Mouse (Mus musculus) gastrocnemius, postnatal 14 days (tissue): Measurements from ENCODE around the gene Slc19a3. TPM values are rescaled to one million over a fixed set of nuclear protein-coding genes. Genes with fewer than 3 reads are reported as not detected.
"Not testable (repeated sequence)": the region's sequence is repeated elsewhere in the genome, so short reads cannot be mapped to it uniquely, and the experiment has no call there.

Source experiments
- DNase-seq: peaks from one replicate; pipeline ENCODE4 v3.0.0; 2021; ENCODE audit warnings: mixed read lengths
- intact Hi-C: fragments of 180-260 bp; cut with DNase I; formaldehyde crosslinking; loops from one replicate; pipeline ENCODE4 v1.15.1; 2025; ENCODE audit warnings: low total_unique reads
- total RNA-seq, 2 experiments: library from RNA; stranded (reverse); gene quantifications; 2 replicates each; pipeline ENCODE4 v1.2.3; 2021

The Slc19a3 gene
- total RNA-seq, 2 experiments from 2014 or later, result not detected

DNA sequence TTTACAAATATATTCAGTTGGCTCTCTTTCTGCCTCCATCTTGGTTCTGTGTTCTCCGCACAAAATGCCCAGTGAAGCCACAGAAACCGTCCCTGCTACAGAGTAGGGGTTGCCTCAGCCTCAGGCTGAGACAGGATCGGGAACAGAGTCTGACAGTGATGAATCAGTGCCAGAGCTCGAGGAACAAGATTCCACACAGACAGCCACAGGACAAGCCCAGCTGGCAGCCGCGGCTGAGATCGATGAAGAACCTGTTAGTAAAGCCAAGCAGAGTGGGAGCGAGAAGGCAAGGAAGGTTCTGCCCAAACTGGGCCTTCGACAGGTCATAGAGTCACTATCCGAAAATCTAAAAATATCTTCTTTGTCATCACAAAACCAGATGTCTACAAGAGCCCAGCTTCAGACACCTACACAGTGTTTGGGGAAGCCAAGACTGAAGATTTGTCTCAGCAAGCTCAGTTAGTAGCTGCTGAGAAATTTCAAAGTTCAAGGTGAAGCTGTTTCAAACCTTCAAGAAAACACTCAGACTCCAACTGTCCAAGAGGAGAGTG, 22.8 kb downstream of the Slc19a3 start:
- intact Hi-C loops, result no loop called here
- DNase-seq, result no peak

DNA sequence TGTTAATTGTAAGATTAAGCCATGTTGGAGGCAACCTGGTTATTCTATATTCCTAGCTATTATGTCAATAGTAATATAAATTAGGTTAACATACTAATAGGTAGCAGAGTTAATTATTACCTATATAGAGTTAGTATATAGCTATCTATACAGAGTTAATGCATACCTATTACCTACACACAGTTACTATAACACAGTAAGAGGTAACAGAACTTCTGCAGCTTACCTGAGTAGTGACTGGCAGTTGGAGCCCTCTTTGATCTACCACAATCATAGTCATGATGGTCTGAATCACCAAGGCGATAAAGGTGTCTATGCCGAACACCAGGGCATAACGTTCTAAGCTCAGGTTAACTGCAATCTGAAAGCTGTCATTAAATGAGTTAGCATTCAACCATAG, 23.8 kb downstream of the Slc19a3 start:
- DNase-seq, result no peak
- intact Hi-C loops, result no loop called here

GRCm38 (mm10) chr1:83007471-83007870, 30.8 kb downstream of the Slc19a3 start:
- intact Hi-C loops, result no loop called here
- no peak for DNase-seq

DNA sequence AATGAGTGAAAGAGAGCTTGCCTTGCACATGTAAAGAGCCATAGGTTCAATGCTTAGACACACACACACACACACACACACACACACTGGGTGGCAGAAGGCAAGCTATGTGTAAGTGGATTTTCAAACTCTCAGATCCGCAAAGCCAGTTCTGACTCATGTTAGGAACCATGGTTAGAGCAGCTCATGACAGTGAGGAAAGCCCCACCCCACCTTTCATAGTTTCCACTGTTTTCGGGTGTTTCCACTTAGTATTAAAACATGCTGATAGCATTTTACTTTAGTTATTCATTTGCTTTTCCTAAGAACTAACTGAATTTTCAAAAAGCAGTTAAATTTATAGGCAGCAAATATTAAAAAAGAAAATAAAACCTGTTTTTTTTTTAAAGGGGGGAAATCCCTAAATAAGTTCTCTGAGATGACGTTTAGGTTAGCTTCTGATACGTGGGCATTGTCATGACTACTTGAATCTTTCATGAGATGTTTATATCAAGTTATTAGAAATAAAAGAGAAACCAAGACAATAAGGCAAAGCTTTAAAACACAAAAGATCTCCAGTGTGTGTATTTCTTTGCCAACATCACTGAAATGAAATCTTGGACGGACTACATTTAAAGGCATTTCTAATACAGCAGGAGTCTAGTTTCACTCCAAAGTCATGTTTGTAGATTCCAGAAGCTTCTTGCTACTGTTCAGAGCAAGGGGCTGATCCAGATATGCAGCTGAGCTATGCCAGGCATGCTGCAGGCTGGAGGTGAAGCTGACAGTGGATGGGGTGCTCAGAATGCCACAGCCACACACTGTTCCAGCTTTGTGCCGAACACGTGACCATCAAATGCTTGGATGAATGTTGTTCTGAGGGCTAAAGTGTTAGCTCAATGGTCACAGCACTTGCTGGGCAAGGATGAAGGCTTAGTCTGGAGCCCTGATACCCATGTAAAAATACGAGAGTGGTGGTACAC, 31.7 kb downstream of the Slc19a3 start:
- DNase-seq, result no peak
- intact Hi-C loops, result no loop called here

GRCm38 (mm10) chr1:83000306-83000705, 37.9 kb downstream of the Slc19a3 start, which contains the start of gene Gm47959:
Gene Gm47959 (plus strand): TSS chr1:83000548.
- DNase-seq, intact Hi-C loops: not testable (repeated sequence)

- intact Hi-C loops, result no loop called here
- DNase-seq, result no peak
Measured at GRCm38 (mm10) chr1:82993947-82994346, 44.3 kb downstream of the Slc19a3 start.

DNA sequence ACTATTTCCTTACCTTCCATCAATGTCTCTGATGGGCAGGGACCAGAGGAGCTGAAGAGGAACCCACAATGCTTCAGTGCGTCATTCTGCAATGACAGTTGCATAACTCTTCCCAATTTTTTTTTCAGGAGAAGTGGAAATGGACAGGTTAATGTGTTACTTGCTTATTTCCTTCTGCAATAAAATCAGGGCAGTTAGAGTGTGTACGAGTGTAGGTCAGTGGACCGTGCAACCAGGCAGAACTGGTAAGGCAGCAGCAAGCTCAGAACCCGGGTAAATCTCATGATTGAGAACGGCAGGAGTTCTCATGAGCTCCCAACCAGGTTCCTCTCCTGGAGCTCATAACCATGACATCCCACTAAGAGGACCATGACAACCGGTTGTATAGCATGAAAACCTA, 46.2 kb downstream of the Slc19a3 start:
- DNase-seq, result no peak
- intact Hi-C loops, result no loop called here

GRCm38 (mm10) chr1:82991596-82991995, 46.7 kb downstream of the Slc19a3 start:
- no peak for DNase-seq
- intact Hi-C loops, result no loop called here

- no peak for DNase-seq
- intact Hi-C loops, result no loop called here
Measured at GRCm38 (mm10) chr1:82991062-82991461, 47.2 kb downstream of the Slc19a3 start.

- intact Hi-C loops, result loop anchor here (2.0 kb wide), 1 partner anchor 203 kb away; no protein-coding TSS in a partner anchor
- no peak for DNase-seq
Measured at GRCm38 (mm10) chr1:82987530-82988198, 50.6 kb downstream of the Slc19a3 start.

- no peak for DNase-seq
- intact Hi-C loops, result loop anchor here (2.0 kb wide), 1 partner anchor 202 kb away; no protein-coding TSS in a partner anchor
Measured at GRCm38 (mm10) chr1:82986738-82987137, 51.5 kb downstream of the Slc19a3 start.

DNA sequence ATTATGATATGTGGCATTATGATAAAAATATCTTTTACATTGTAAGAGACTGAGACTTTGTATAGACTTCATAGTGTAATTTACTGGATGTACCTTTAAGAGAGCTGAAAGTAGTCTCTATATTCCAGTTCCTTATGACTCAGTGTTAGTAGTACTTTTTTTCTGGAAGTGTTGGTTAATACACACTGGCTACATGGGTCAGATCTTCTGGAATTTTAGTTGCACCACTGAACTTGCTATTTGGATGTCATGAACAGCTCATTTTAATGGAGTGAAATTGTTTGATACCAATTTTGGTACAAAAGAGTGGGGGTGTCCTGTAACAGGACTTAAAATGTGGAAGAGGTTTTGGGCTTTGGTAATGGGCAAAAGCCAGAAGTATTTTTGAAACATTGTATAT, 60.4 kb downstream of the Slc19a3 start:
- DNase-seq, result no peak
- intact Hi-C loops, result no loop called here

GRCm38 (mm10) chr1:82975750-82976149, 62.5 kb downstream of the Slc19a3 start:
- intact Hi-C loops, result no loop called here

GRCm38 (mm10) chr1:82974342-82974741, 63.9 kb downstream of the Slc19a3 start:
- intact Hi-C loops, result no loop called here
- no peak for DNase-seq

More at GRCm38 (mm10) chr1:82975750-82976149, 62.5 kb downstream of the Slc19a3 start:
- DNase-seq, result no peak

DNA sequence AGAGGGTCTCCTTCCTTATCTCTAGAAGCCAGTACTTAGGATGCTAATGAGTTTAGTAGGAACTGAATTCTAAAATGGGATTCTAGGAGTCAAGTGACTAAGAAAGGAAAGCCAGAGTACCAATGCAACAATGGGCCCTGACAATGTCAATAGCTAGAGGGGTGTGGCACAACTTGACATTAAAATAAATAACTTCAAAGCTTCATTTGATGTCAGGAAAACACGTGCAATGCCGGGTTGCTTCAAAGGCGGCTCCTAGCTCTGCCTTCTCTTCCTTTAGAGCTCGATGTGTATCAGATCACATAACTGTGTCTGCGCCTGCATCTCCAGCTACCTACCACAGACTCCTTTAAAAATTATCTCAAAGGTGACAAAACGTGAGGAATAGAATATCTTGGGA, 64.3 kb downstream of the Slc19a3 start:
- intact Hi-C loops, result no loop called here

DNA sequence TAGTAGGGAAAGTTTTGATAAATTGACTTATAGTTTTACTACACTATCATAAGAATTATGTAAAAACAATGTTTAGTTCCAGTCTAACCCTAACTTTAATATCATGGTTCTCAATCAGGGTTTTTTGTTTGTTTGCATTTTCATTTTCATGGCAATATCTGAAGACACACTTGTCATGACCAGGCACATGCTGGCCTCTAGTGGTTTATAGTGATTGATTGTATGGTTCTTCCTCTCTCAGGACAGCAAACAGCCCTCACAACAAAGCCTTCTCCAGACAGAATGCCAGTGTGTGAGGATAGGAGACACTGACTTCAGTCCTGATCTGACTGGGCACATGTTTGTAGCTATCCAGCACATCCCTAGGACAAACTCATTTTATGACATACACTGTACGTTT, 65.0 kb downstream of the Slc19a3 start:
- intact Hi-C loops, result no loop called here
- DNase-seq, result no peak

More for the DNA sequence above, 64.3 kb downstream of the Slc19a3 start:
- DNase-seq, result no peak

- DNase-seq, result no peak
- intact Hi-C loops, result no loop called here
Measured at GRCm38 (mm10) chr1:82972046-82972445, 66.2 kb downstream of the Slc19a3 start.

- no peak for DNase-seq
- intact Hi-C loops, result no loop called here
Measured at GRCm38 (mm10) chr1:82966413-82966812, 71.8 kb downstream of the Slc19a3 start.
